Mouse (Mus musculus): ENCODE data around the gene Spata16. TPM values are rescaled to one million over a fixed set of nuclear protein-coding genes. Genes with fewer than 3 reads are reported as not detected.

The Spata16 gene
- not detected in 2 replicates for polyA plus RNA-seq (2012; rRNA removed)

DNA sequence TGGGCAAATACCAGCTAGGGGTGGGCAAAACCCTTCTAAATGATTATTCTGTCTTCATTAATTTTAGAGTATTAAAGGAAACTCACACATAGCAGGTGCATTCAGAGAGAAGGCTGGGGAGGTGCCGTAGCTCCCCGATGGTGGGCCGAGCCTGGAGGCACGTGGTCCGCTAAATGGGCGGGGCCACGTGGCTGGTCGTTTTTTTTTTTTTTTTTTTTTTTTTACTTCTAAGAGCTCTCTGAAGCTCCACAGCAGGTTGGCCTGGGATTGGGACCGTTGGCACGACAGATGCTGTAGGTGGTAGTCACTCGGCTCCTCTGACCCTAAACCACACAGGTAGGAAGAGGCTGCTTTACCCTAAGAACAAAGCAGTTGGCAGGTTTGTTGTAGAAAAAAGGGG, at the start of gene Spata16:
Spata16 (plus strand) TSS at position 219 of the 400 bp plus-strand sequence.

